Mouse (Mus musculus) liver, embryonic 15.5 days (tissue): ENCODE measurements around the gene Paxbp1. TPM values are rescaled to one million over a fixed set of nuclear protein-coding genes. Genes with fewer than 3 reads are reported as not detected.
A peak's percentile ranks its signal among the peaks of the same experiment; 100 is the strongest.

Experiments
- ATAC-seq: fragments of 200-750 bp; cut with Nextera tagmentation; 2 replicates; pipeline ENCODE4 v1.8.0; 2017; ENCODE audit warnings: moderate number of reproducible peaks, mild to moderate bottlenecking, moderate library complexity; ENCODE audit not compliant: insufficient read depth
- H3K27ac ChIP-seq: fragments of 300-500 bp; sonication (generic); replicated peaks from 2 replicates; pipeline ENCODE4 v1.5.1; 2015; ENCODE audit warnings: mild to moderate bottlenecking, inconsistent platforms
- H3K27me3 ChIP-seq: fragments of 300-500 bp; sonication (generic); 2 replicates; pipeline ENCODE4 v1.6.1; 2015; ENCODE audit warnings: mild to moderate bottlenecking, inconsistent platforms
- H3K36me3 ChIP-seq: fragments of 300-500 bp; sonication (generic); replicated peaks from 2 replicates; pipeline ENCODE4 v1.6.1; 2015; ENCODE audit warnings: moderate library complexity, mild to moderate bottlenecking, inconsistent platforms
- H3K4me1 ChIP-seq: fragments of 300-500 bp; sonication (generic); replicated peaks from 2 replicates; pipeline ENCODE4 v1.6.1; 2015; ENCODE audit warnings: inconsistent platforms
- H3K4me2 ChIP-seq: fragments of 300-500 bp; sonication (generic); 2 replicates; pipeline ENCODE4 v1.6.1; 2015; ENCODE audit warnings: moderate library complexity, mild to moderate bottlenecking, inconsistent platforms
- H3K4me3 ChIP-seq: fragments of 300-500 bp; sonication (generic); replicated peaks from 2 replicates; pipeline ENCODE4 v1.5.1; 2015; ENCODE audit warnings: mild to moderate bottlenecking, inconsistent platforms
- H3K9ac ChIP-seq: fragments of 300-500 bp; sonication (generic); 2 replicates; pipeline ENCODE4 v1.6.1; 2015; ENCODE audit warnings: moderate library complexity, mild to moderate bottlenecking, inconsistent platforms
- H3K9me3 ChIP-seq: fragments of 300-500 bp; sonication (generic); replicated peaks from 2 replicates; pipeline ENCODE4 v1.6.1; 2016; ENCODE audit warnings: inconsistent platforms
- WGBS: fragments of 180-500 bp; shearing (Covaris S2); methylation state at CpG from one replicate; pipeline ENCODE4 v1.1.7; 2015; ENCODE audit warnings: mixed read lengths; ENCODE audit not compliant: insufficient replicate concordance; 5-methylcytosine and 5-hydroxymethylcytosine counted together
- polyA plus RNA-seq: library from polyadenylated mRNA; unstranded; fragments of >200 nt; fragmentation: Nextera tagmentation; extraction: Ambion mirVana; gene quantifications from 2 replicates; pipeline ENCODE4 v1.2.1, GENCODE M21; 2015

Paxbp1 gene
- polyA plus RNA-seq, 1 experiment from 2014 or later, result 16.3 TPM

GRCm38 (mm10) chr16:90995498-90995897, 48.8 kb downstream of the Paxbp1 start:
- Histone ChIP-seq H3K36me3 (peaks cover 27% of the 10 kb centered on the region), H3K27me3 (no peaks in the 10 kb centered on the region), H3K9me3 (no peaks in the 10 kb centered on the region), H3K27ac (peak overlapping the region; percentile 64), H3K4me2 (peak overlapping the region; percentile 50), H3K9ac (peak overlapping the region; percentile 31), H3K4me3 (no peak overlapping the region; the same call in 1 of the 2 replicates), H3K4me1 (peaks cover 28% of the 10 kb centered on the region)
- WGBS, result 30% methylated on average over 5 of the region's 5 CpGs
- peak; percentile 57; the same call in 1 of the 2 replicates for ATAC-seq

GRCm38 (mm10) chr16:90995023-90995422, 49.3 kb downstream of the Paxbp1 start:
- Histone ChIP-seq H3K9ac (peak overlapping the region; percentile 31), H3K9me3 (no peaks in the 10 kb centered on the region), H3K27me3 (no peaks in the 10 kb centered on the region), H3K36me3 (peaks cover 32% of the 10 kb centered on the region), H3K27ac (peak overlapping the region; percentile 64), H3K4me2 (peak overlapping the region; percentile 50), H3K4me3 (no peak overlapping the region; the same call in 1 of the 2 replicates), H3K4me1 (peaks cover 32% of the 10 kb centered on the region)
- WGBS, result 7% methylated on average over 4 of the region's 4 CpGs
- peak; percentile 51; the same call in 1 of the 2 replicates for ATAC-seq

DNA sequence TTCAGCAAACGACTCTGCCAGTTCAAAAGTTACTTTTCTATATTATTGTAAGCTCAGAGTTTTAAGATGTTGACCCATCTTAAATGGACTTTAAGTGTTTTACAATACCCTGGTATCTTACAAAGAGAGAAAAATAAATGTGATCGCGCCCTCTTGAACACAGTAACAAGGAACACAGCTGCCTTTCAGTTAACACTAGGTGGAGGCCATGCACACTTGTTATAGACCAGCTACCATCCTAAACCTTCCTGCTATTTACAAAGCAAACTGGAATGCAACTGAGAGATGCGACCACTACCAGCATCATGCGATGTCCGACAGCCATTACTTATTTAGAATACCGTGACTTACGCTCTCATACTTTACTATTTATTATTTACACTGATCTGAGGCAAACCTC, 55.2 kb downstream of the Paxbp1 start:
- Histone ChIP-seq H3K27ac (peak overlapping the region; percentile 91), H3K36me3 (peaks cover 57% of the 10 kb centered on the region), H3K9ac (no peak overlapping the region), H3K27me3 (no peaks in the 10 kb centered on the region), H3K4me2 (peak overlapping the region; percentile 62), H3K9me3 (no peaks in the 10 kb centered on the region), H3K4me1 (peaks cover 28% of the 10 kb centered on the region), H3K4me3 (no peak overlapping the region)
- ATAC-seq, result peak; percentile 51; the same call in 1 of the 2 replicates
- WGBS, result 78% methylated on average over 8 of the region's 8 CpGs

- peak overlapping the region; percentile 91 for H3K27ac ChIP-seq
- ATAC-seq, result peak; percentile 99
These were observed 55.7 kb downstream of the Paxbp1 start for GRCm38 (mm10) chr16:90988665-90989064.

GRCm38 (mm10) chr16:90988039-90988438, 56.3 kb downstream of the Paxbp1 start:
- Histone ChIP-seq H3K27me3 (no peaks in the 10 kb centered on the region), H3K36me3 (peaks cover 62% of the 10 kb centered on the region), H3K4me3 (peak overlapping the region; percentile 52), H3K9ac (peak overlapping the region; percentile 29; the same call in 1 of the 2 replicates), H3K4me2 (peak overlapping the region; percentile 62), H3K4me1 (peaks cover 26% of the 10 kb centered on the region), H3K9me3 (no peaks in the 10 kb centered on the region), H3K27ac (peak overlapping the region; percentile 91)
- WGBS, result 74% methylated on average over 8 of the region's 8 CpGs
- ATAC-seq, result peak; percentile 66

More at GRCm38 (mm10) chr16:90988665-90989064, 55.7 kb downstream of the Paxbp1 start:
- peak overlapping the region; percentile 62 for H3K4me2 ChIP-seq
- no peaks in the 10 kb centered on the region for H3K27me3 ChIP-seq
- peak overlapping the region; percentile 52 for H3K4me3 ChIP-seq
- H3K9me3 ChIP-seq, result no peaks in the 10 kb centered on the region
- WGBS, result 22% methylated on average over 3 of the region's 3 CpGs
- peaks cover 26% of the 10 kb centered on the region for H3K4me1 ChIP-seq
- H3K9ac ChIP-seq, result no peak overlapping the region
- H3K36me3 ChIP-seq, result peaks cover 60% of the 10 kb centered on the region

DNA sequence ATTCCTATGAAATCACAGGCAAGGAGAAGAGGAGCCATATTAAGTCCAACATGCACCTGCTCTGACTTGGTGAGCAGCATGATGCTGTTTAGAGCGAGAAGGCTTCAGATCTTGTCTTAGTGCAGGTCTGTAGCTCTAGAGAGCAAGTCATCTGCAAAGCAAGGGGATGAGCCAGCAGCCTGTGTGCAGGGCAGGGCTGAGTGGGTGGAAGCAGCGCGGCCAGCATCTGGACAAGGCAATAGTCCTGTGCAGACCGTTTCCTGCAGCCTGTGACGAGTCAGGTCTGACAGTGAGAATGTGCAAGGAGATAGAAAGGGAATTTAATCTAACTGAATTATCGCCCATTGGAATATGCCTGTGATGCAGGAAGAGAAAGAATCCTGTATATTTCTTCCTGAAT, 73.3 kb downstream of the Paxbp1 start:
- H3K9me3 ChIP-seq, result no peaks in the 10 kb centered on the region

DNA sequence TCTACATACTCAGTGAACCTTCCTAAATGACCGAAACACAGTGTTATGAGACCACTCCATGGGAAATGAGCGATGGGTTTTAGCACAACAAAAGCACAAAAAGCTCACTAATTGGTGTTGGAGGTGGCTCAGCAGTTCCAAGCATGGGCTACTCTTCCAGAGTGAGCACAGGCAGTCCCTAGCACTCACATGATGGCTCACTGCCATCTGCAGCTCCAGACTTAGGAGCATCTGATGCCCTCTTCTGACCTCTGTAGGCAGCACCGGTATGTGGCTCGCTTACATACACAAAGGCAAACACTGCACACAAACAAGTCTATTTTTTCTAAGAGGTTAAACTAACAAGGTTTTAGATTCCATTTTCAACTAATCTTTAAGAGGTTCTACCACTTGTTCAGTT, 78.1 kb downstream of the Paxbp1 start:
- H3K36me3 ChIP-seq, result peaks cover 81% of the 10 kb centered on the region

More for the DNA sequence above, 73.3 kb downstream of the Paxbp1 start:
- ATAC-seq, result no peak
- Histone ChIP-seq H3K9ac (no peak overlapping the region), H3K4me1 (peaks cover 8% of the 10 kb centered on the region; the same call in 1 of the 2 replicates), H3K4me3 (no peak overlapping the region), H3K36me3 (peaks cover 77% of the 10 kb centered on the region), H3K27ac (no peak overlapping the region), H3K27me3 (no peaks in the 10 kb centered on the region), H3K4me2 (no peak overlapping the region)
- 85% methylated on average over 6 of the region's 6 CpGs for WGBS

GRCm38 (mm10) chr16:90964302-90964701, 80.0 kb downstream of the Paxbp1 start:
- peaks cover 79% of the 10 kb centered on the region for H3K36me3 ChIP-seq
- peak overlapping the region; percentile 86 for H3K27ac ChIP-seq
- no peak overlapping the region for H3K9ac ChIP-seq
- peak overlapping the region; percentile 56 for H3K4me2 ChIP-seq
- 34% methylated on average over 10 of the region's 10 CpGs for WGBS
- no peaks in the 10 kb centered on the region for H3K27me3 ChIP-seq
- peaks cover 34% of the 10 kb centered on the region for H3K4me1 ChIP-seq
- peak; percentile 99 for ATAC-seq
- H3K9me3 ChIP-seq, result no peaks in the 10 kb centered on the region
- H3K4me3 ChIP-seq, result peak overlapping the region; percentile 6; the same call in 1 of the 2 replicates

More for the DNA sequence above, 78.1 kb downstream of the Paxbp1 start:
- Histone ChIP-seq H3K4me3 (no peak overlapping the region), H3K4me1 (peaks cover 36% of the 10 kb centered on the region), H3K4me2 (no peak overlapping the region), H3K9me3 (no peaks in the 10 kb centered on the region), H3K27me3 (no peaks in the 10 kb centered on the region), H3K9ac (no peak overlapping the region), H3K27ac (no peak overlapping the region; the same call in 1 of the 2 replicates)
- ATAC-seq, result no peak
- 87% methylated on average over 4 of the region's 4 CpGs for WGBS

Other genes with a start within 250 kb of the Paxbp1 start
- 4.3 and 4.5 TPM in 2 replicates for gene Urb1, start 234.1 kb downstream of the Paxbp1 start, polyA plus RNA-seq
- 0.39 and 0.48 TPM in 2 replicates for gene Eva1c, start 217.8 kb downstream of the Paxbp1 start, polyA plus RNA-seq
- 17.3 and 18.1 TPM in 2 replicates for gene Cfap298, start 109.4 kb downstream of the Paxbp1 start, polyA plus RNA-seq
- gene Synj1, start 33.2 kb downstream of the Paxbp1 start, polyA plus RNA-seq, result 19.5 and 20.6 TPM in 2 replicates
- gene 4932438H23Rik, start 50.6 kb upstream of the Paxbp1 start, polyA plus RNA-seq, result not detected in 2 replicates
- not detected in 2 replicates for gene Olig2, start 180.9 kb upstream of the Paxbp1 start, polyA plus RNA-seq
- gene Olig1, start 225.2 kb upstream of the Paxbp1 start, polyA plus RNA-seq, result 0.05 TPM in 2 replicates